Mouse (Mus musculus) stomach, embryonic 15.5 days (tissue): ENCODE measurements around the gene Pfpl. TPM values are rescaled to one million over a fixed set of nuclear protein-coding genes. Genes with fewer than 3 reads are reported as not detected.
A peak's percentile ranks its signal among the peaks of the same experiment; 100 is the strongest.

ENCODE experiments used
- ATAC-seq: fragments of 200-750 bp; cut with Nextera tagmentation; 2 replicates; pipeline ENCODE4 v1.8.0; 2017; ENCODE audit warnings: low read depth, moderate number of reproducible peaks, moderate TSS enrichment; ENCODE audit not compliant: insufficient read depth, low FRiP score
- H3K27ac ChIP-seq: fragments of 300-500 bp; sonication (generic); 2 replicates; pipeline ENCODE4 v1.5.1; 2015; ENCODE audit warnings: mild to moderate bottlenecking, inconsistent platforms
- H3K27me3 ChIP-seq: fragments of 300-500 bp; sonication (generic); replicated peaks from 2 replicates; pipeline ENCODE4 v1.6.1; 2015; ENCODE audit warnings: inconsistent platforms
- H3K36me3 ChIP-seq: fragments of 300-500 bp; sonication (generic); 2 replicates; pipeline ENCODE4 v1.6.1; 2015; ENCODE audit warnings: inconsistent platforms
- H3K4me1 ChIP-seq: fragments of 300-500 bp; sonication (generic); 2 replicates; pipeline ENCODE4 v1.6.1; 2015; ENCODE audit warnings: inconsistent platforms
- H3K4me2 ChIP-seq: fragments of 300-500 bp; sonication (generic); 2 replicates; pipeline ENCODE4 v1.6.1; 2015; ENCODE audit warnings: mild to moderate bottlenecking, inconsistent platforms
- H3K4me3 ChIP-seq: fragments of 300-500 bp; sonication (generic); replicated peaks from 2 replicates; pipeline ENCODE4 v1.5.1; 2015; ENCODE audit warnings: inconsistent platforms
- H3K9ac ChIP-seq: fragments of 300-500 bp; sonication (generic); 2 replicates; pipeline ENCODE4 v1.6.1; 2015; ENCODE audit warnings: inconsistent platforms
- H3K9me3 ChIP-seq: fragments of 300-500 bp; sonication (generic); 2 replicates; pipeline ENCODE4 v1.6.1; 2016; ENCODE audit warnings: inconsistent platforms
- WGBS: fragments of 180-500 bp; shearing (Covaris S2); methylation state at CpG from one replicate; pipeline ENCODE4 v1.1.7; 2015; 5-methylcytosine and 5-hydroxymethylcytosine counted together
- polyA plus RNA-seq: library from polyadenylated mRNA; unstranded; fragments of >200 nt; fragmentation: Nextera tagmentation; extraction: Ambion mirVana; gene quantifications from 2 replicates; pipeline ENCODE4 v1.2.1, GENCODE M21; 2015

Gene Pfpl
- polyA plus RNA-seq, 1 experiment from 2014 or later, result not detected

DNA sequence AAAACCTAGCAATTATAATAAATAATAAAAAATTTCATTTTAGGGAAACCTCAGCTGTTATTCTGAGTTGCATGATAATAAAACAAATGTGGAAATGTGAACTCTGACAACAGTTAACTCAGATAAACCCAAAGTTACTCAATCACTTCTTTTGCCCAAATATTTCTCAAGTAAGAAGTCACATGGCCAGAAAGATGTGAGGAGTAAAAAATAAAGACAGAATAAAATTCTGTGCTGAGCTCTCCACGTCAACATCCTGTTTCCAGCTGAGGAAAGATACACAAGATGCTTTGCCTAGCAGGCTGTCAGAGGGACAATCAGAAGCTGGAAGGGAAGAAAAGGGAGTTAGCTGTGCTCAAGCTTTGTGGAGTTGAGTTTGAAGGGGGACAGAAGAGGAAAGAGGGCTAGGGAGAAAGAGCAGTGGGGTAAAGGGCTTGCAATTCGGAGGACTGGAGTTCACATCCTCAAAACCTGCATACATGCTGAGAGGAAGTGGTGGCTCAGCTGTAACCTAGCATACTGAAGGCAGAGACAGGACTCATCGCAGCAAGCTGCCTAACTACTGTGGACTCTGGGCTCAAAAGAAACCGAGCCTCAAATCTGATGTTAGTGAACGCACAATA is 12.5 kb downstream of the Pfpl start:
- Histone ChIP-seq H3K36me3 (no peaks in the 10 kb centered on the region), H3K9me3 (no peaks in the 10 kb centered on the region), H3K9ac (no peak overlapping the region), H3K4me3 (no peak overlapping the region), H3K4me2 (no peak overlapping the region), H3K4me1 (no peaks in the 10 kb centered on the region), H3K27me3 (no peaks in the 10 kb centered on the region), H3K27ac (no peak overlapping the region)
- ATAC-seq, result no peak
- 65% methylated on average over 5 of the region's 5 CpGs for WGBS

- 77% methylated on average over 4 of the region's 4 CpGs for WGBS
- ATAC-seq, result no peak
- no peaks in the 10 kb centered on the region for H3K36me3 ChIP-seq
- H3K27me3 ChIP-seq, result no peaks in the 10 kb centered on the region
- H3K4me3 ChIP-seq, result no peak overlapping the region
- H3K27ac ChIP-seq, result no peak overlapping the region; the same call in 1 of the 2 replicates
- H3K4me1 ChIP-seq, result no peaks in the 10 kb centered on the region
- H3K4me2 ChIP-seq, result no peak overlapping the region
- H3K9ac ChIP-seq, result no peak overlapping the region
- no peaks in the 10 kb centered on the region for H3K9me3 ChIP-seq
These were observed 14.9 kb downstream of the Pfpl start for GRCm38 (mm10) chr19:12442560-12442959.

DNA sequence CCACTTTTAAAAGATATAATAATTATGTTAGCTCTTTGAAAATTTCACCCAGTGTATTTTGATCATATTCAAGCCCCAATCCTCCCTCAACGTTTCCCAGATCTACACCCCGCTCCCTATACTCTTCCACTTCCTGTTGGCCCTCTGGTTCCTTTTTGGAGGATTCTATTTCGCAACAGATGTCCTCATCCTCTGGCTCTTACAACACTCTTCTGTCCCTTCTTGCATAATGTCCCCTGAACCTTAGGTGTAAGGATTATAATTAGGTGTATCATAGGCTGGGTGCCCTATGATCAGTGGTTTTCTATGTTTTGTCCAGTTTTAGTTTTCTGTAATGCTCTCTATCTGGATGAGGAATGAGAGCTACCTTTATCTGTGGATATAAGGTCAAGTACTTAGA is 17.3 kb downstream of the Pfpl start:
- Histone ChIP-seq H3K4me1 (no peaks in the 10 kb centered on the region), H3K4me2 (no peak overlapping the region), H3K9ac (no peak overlapping the region), H3K4me3 (no peak overlapping the region), H3K27ac (no peak overlapping the region), H3K36me3 (no peaks in the 10 kb centered on the region), H3K9me3 (no peaks in the 10 kb centered on the region), H3K27me3 (no peaks in the 10 kb centered on the region)
- 73% methylated on average over 3 of the region's 3 CpGs for WGBS
- no peak for ATAC-seq

DNA sequence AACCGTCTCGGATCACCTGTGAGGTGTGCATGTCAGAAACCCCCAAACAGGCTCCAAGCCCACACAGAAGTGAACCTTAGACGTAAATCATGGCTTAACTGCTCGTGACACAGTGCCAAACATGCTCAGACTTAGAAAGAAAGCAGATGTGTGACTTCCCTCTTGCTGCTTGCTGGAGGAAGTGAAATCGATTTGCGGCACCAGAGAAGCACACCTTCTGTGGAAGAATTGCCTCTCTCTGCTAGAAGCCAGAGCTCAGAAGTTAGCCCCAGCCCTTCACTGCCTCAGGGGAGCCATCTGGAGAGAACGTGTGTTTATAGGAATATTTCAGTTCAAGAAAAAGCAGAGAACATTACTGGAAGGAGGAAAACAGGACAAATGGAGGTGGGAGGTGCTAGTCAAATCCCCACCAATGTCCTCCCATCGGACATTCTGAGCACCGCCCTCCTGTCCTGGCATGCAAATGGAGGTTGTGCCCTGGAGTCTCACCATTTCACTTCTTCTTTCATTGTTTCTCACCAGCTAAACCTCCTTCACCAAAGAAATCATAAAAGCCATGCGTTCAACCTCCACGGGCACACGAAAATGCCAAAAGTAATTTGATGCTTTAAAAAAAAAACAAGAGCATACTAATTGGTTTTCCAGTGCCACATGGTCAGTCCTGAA is 29.8 kb downstream of the Pfpl start:
- ATAC-seq, result no peak; the same call in 1 of the 2 replicates
- Histone ChIP-seq H3K27ac (no peak overlapping the region), H3K4me1 (no peaks in the 10 kb centered on the region), H3K36me3 (no peaks in the 10 kb centered on the region), H3K4me2 (no peak overlapping the region), H3K27me3 (no peaks in the 10 kb centered on the region), H3K9me3 (no peaks in the 10 kb centered on the region), H3K4me3 (no peak overlapping the region), H3K9ac (no peak overlapping the region)
- WGBS, result 48% methylated on average over 12 of the region's 12 CpGs

DNA sequence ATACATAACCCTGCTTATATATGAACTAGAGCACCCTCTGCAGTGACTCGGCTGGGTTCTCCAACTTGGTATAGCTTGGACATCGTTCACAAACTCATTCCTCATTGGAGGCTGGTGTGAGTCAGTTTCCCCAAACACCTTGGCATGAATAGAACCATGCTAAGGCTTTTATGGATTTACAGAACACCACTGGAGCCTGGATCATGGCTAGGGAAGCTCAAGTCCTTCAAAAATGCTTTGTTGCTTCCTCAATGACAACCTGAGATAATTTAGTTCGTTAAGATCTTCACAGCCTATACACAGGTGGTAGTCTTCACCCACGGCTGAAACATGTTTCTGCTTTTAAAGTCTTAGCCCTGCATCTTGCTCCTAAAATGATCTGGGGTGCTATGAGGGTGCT is 31.8 kb downstream of the Pfpl start:
- H3K9me3 ChIP-seq, result no peaks in the 10 kb centered on the region
- no peak overlapping the region for H3K4me3 ChIP-seq
- H3K27me3 ChIP-seq, result no peaks in the 10 kb centered on the region
- H3K4me2 ChIP-seq, result no peak overlapping the region
- no peaks in the 10 kb centered on the region for H3K4me1 ChIP-seq
- H3K27ac ChIP-seq, result no peak overlapping the region
- 69% methylated on average over 4 of the region's 4 CpGs for WGBS
- H3K9ac ChIP-seq, result no peak overlapping the region
- H3K36me3 ChIP-seq, result no peaks in the 10 kb centered on the region
- no peak for ATAC-seq

DNA sequence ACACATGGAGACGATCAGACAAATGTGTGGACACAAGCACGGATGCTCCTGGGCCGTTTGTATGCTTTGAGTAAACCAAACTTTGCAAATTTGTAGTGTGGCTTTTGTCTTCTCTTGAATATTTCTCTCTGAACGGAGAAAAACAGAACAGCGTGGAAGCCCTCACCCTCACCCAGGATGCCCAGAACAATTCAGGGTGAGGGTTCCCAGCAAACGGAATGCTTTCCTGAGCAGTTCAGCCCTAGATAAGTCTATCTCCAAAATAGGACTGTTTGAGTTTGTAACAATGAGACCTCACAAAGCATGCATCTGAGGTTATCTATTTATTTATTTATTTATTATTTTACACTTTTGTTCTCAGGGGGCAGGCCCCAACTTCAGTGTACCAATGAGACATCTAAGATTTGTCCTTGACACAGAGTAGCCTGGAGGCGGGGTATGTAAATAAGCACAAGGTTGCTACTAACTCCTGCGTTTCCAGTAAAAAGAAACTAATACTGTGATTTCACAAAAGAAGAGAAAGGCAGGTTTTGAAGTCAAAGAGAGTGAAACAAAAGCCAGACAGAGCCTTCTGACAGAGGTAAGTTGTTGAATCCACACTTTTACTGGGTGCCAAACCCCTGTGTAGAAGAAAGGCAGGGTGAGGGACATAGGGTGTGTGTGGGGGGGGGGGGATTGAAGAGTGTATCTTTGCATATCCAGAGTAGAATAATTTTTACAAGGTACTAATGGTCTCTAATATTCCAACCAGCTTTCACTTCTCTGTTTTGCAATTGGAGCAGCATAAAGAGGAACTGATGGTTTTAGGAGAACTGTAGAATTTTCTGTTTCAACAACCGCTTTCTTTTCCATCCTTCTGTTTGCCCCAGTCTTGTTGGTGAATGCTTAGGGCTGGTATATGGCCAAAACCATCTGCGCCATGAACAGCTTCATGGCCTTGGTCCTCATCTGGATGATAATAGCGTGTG is 32.9 kb downstream of the Pfpl start, which contains the start of gene Mpeg1:
Gene Mpeg1 (plus strand): TSS at position 498 of the 968 bp plus-strand sequence.
- 67% methylated on average over 11 of the region's 11 CpGs for WGBS
- no peak for ATAC-seq

DNA sequence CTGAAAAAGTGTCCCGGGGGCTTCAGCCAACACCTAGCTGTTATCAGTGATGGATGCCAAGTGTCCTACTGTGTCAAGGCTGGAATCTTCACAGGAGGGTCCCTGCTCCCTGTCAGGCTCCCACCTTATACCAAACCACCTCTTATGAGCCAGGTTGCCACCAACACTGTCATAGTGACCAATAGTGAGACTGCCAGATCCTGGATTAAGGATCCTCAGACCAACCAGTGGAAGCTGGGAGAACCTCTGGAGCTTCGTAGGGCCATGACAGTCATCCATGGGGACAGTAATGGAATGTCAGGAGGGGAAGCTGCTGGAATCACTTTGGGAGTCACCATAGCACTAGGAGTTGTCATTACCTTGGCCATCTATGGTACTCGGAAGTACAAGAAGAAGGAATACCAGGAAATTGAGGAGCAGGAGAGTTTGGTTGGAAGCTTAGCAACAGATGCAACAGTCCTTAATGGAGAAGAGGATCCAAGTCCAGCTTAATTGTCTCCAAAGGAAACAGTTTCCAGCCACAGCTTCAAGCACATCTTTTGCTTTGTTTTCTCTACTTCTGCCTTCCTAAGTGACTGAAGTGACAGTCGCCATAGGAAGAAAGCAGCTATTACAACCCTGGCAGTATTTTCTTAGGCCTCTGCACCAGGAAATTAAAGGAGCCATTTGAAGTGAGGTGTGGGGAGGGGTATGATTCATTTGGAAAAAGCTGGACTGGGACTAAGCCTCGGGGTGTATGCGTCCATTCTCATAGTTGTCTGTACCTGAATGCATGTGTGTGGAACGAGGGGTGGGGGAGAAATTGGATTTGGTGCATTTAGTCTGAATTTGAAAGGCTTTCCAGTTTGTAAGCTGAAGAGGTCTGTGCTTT is 35.4 kb downstream of the Pfpl start:
- WGBS, result 64% methylated on average over 7 of the region's 7 CpGs
- no peak overlapping the region for H3K4me2 ChIP-seq
- H3K36me3 ChIP-seq, result peaks cover 2% of the 10 kb centered on the region; the same call in 1 of the 2 replicates
- peak; percentile 33; the same call in 1 of the 2 replicates for ATAC-seq
- H3K27ac ChIP-seq, result peak overlapping the region; percentile 44; the same call in 1 of the 2 replicates
- no peaks in the 10 kb centered on the region for H3K4me1 ChIP-seq
- H3K27me3 ChIP-seq, result no peaks in the 10 kb centered on the region
- no peaks in the 10 kb centered on the region for H3K9me3 ChIP-seq
- no peak overlapping the region for H3K9ac ChIP-seq
- peak overlapping the region; percentile 5; the same call in 1 of the 2 replicates for H3K4me3 ChIP-seq

More for the DNA sequence above, 32.9 kb downstream of the Pfpl start, which contains the start of gene Mpeg1:
- no peaks in the 10 kb centered on the region for H3K9me3 ChIP-seq
- no peaks in the 10 kb centered on the region for H3K4me1 ChIP-seq
- H3K27me3 ChIP-seq, result no peaks in the 10 kb centered on the region
- no peak within 1 kb of the TSS for H3K9ac ChIP-seq
- no peak within 1 kb of the TSS for H3K4me3 ChIP-seq
- no peaks in the 10 kb centered on the region for H3K36me3 ChIP-seq
- H3K27ac ChIP-seq, result no peak within 1 kb of the TSS
- H3K4me2 ChIP-seq, result no peak within 1 kb of the TSS

DNA sequence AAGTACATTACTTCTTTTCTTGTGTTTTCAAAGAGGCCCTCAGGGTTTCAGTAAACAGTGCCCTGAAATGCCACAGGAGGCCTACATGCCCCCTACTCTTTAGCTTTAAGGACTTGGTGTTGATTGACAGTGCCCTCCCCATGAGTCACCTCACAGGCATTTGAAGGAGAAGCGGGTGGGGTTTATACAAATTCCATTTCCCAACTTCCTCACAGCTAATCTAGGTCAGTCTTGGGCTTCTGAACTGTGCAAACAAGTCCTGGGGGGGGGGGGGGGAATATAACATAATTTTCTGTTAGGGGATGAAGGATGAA is 36.0 kb downstream of the Pfpl start:
- H3K27me3 ChIP-seq, result no peaks in the 10 kb centered on the region
- H3K36me3 ChIP-seq, result peaks cover 6% of the 10 kb centered on the region; the same call in 1 of the 2 replicates
- no peak overlapping the region for H3K4me2 ChIP-seq
- ATAC-seq, result peak; percentile 87
- peak overlapping the region; percentile 44; the same call in 1 of the 2 replicates for H3K27ac ChIP-seq
- no peak overlapping the region for H3K9ac ChIP-seq
- 38% methylated on average over 1 of the region's 1 CpGs for WGBS
- H3K4me3 ChIP-seq, result no peak overlapping the region
- no peaks in the 10 kb centered on the region for H3K9me3 ChIP-seq
- no peaks in the 10 kb centered on the region for H3K4me1 ChIP-seq

DNA sequence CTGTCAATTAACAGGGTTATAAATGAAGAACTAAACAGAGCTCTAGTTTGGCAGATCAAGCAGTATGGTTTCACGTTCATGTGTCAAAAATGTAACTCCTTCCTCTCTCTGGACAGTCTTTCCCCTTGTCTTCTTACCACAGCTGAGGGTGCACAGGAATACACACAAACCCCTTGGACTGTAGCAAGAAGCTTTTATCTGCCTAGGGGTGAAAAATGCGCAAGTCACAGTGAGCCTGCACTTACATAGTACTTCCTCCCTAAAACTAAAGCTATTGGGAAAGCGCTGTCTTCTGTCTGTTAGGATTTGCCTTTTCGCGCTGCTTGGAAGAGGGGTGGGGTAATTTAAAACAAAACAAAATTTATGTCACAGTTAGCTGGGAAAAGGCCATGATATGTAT is 36.4 kb downstream of the Pfpl start:
- ATAC-seq, result no peak
- H3K4me1 ChIP-seq, result no peaks in the 10 kb centered on the region
- WGBS, result 55% methylated on average over 5 of the region's 5 CpGs
- no peak overlapping the region for H3K4me3 ChIP-seq
- H3K4me2 ChIP-seq, result no peak overlapping the region
- H3K9me3 ChIP-seq, result no peaks in the 10 kb centered on the region
- H3K27ac ChIP-seq, result peak overlapping the region; percentile 23; the same call in 1 of the 2 replicates
- H3K27me3 ChIP-seq, result no peaks in the 10 kb centered on the region
- no peak overlapping the region for H3K9ac ChIP-seq
- peaks cover 8% of the 10 kb centered on the region; the same call in 1 of the 2 replicates for H3K36me3 ChIP-seq

- H3K9me3 ChIP-seq, result no peaks in the 10 kb centered on the region
- peaks cover 14% of the 10 kb centered on the region; the same call in 1 of the 2 replicates for H3K36me3 ChIP-seq
- no peaks in the 10 kb centered on the region for H3K27me3 ChIP-seq
- no peak overlapping the region for H3K4me2 ChIP-seq
- H3K27ac ChIP-seq, result 0 out of 2 replicates have a peak overlapping the region, but pooled peaks have one; percentile 23
- no peak overlapping the region for H3K9ac ChIP-seq
- 74% methylated on average over 4 of the region's 4 CpGs for WGBS
- H3K4me3 ChIP-seq, result no peak overlapping the region
- no peak for ATAC-seq
- H3K4me1 ChIP-seq, result no peaks in the 10 kb centered on the region
These were observed 37.0 kb downstream of the Pfpl start for GRCm38 (mm10) chr19:12464674-12465073.

GRCm38 (mm10) chr19:12465530-12466144 is 37.9 kb downstream of the Pfpl start:
- peaks cover 16% of the 10 kb centered on the region; the same call in 1 of the 2 replicates for H3K36me3 ChIP-seq
- H3K27ac ChIP-seq, result no peak overlapping the region
- WGBS, result 88% methylated on average over 10 of the region's 10 CpGs
- no peaks in the 10 kb centered on the region for H3K27me3 ChIP-seq
- ATAC-seq, result no peak
- no peak overlapping the region for H3K9ac ChIP-seq
- H3K4me2 ChIP-seq, result no peak overlapping the region
- H3K9me3 ChIP-seq, result no peaks in the 10 kb centered on the region
- H3K4me1 ChIP-seq, result no peaks in the 10 kb centered on the region
- no peak overlapping the region for H3K4me3 ChIP-seq
